Mouse (Mus musculus) forebrain, embryonic 12.5 days (tissue): ENCODE measurements at regions not wholly inside any gene's neighbourhood (a gene's known extent, or its start where the extent isn't known, plus 50 kb on each side); places are given as distances from the start of the nearest gene placed in this dataset.

Source experiments
- ATAC-seq: fragments of 200-750 bp; cut with Nextera tagmentation; 2 replicates; pipeline ENCODE4 v1.8.0; 2017; ENCODE audit warnings: moderate TSS enrichment; ENCODE audit not compliant: low FRiP score
- H3K27ac ChIP-seq: fragments of 300-500 bp; sonication (generic); 2 replicates; pipeline ENCODE4 v1.5.1; 2016; ENCODE audit warnings: mild to moderate bottlenecking
- H3K27me3 ChIP-seq: fragments of 300-500 bp; sonication (generic); 2 replicates; pipeline ENCODE4 v1.6.1; 2016; ENCODE audit warnings: mild to moderate bottlenecking
- H3K36me3 ChIP-seq: fragments of 300-500 bp; sonication (generic); replicated peaks from 2 replicates; pipeline ENCODE4 v1.6.1; 2016; ENCODE audit warnings: mild to moderate bottlenecking
- H3K4me1 ChIP-seq: fragments of 300-500 bp; sonication (generic); 2 replicates; pipeline ENCODE4 v1.6.1; 2016
- H3K4me2 ChIP-seq: fragments of 300-500 bp; sonication (generic); 2 replicates; pipeline ENCODE4 v1.6.1; 2016; ENCODE audit warnings: mild to moderate bottlenecking, moderate library complexity
- H3K4me3 ChIP-seq: fragments of 300-500 bp; sonication (generic); replicated peaks from 2 replicates; pipeline ENCODE4 v1.5.1; 2016; ENCODE audit warnings: mild to moderate bottlenecking
- H3K9ac ChIP-seq: fragments of 300-500 bp; sonication (generic); 2 replicates; pipeline ENCODE4 v1.6.1; 2016; ENCODE audit warnings: mild to moderate bottlenecking
- H3K9me3 ChIP-seq: fragments of 300-500 bp; sonication (generic); 2 replicates; pipeline ENCODE4 v1.6.1; 2016
- WGBS: fragments of 180-500 bp; shearing (Covaris S2); methylation state at CpG from one replicate; pipeline ENCODE4 v1.1.7; 2016; 5-methylcytosine and 5-hydroxymethylcytosine counted together

- peaks cover 4% of the 10 kb centered on the region; the same call in 1 of the 2 replicates for H3K27me3 ChIP-seq
- ATAC-seq, result no peak
- H3K9ac ChIP-seq, result no peak overlapping the region
- H3K4me1 ChIP-seq, result peaks cover 9% of the 10 kb centered on the region
- no peak overlapping the region for H3K27ac ChIP-seq
- no peaks in the 10 kb centered on the region for H3K9me3 ChIP-seq
- no peaks in the 10 kb centered on the region for H3K36me3 ChIP-seq
- no peak overlapping the region for H3K4me3 ChIP-seq
- WGBS, result 92% methylated on average over 5 of the region's 5 CpGs
- H3K4me2 ChIP-seq, result no peak overlapping the region
Measured at GRCm38 (mm10) chr5:119258831-119259230, 411.6 kb upstream of the Tbx3 start.

GRCm38 (mm10) chr5:119265149-119265890 is 405.1 kb upstream of the Tbx3 start:
- H3K36me3 ChIP-seq, result no peaks in the 10 kb centered on the region
- H3K9me3 ChIP-seq, result no peaks in the 10 kb centered on the region; the same call in 1 of the 2 replicates
- WGBS, result 71% methylated on average over 20 of the region's 20 CpGs
- no peaks in the 10 kb centered on the region for H3K27me3 ChIP-seq
- ATAC-seq, result no peak
- no peak overlapping the region for H3K27ac ChIP-seq
- no peak overlapping the region for H3K4me2 ChIP-seq
- no peak overlapping the region for H3K4me3 ChIP-seq
- H3K9ac ChIP-seq, result no peak overlapping the region
- no peaks in the 10 kb centered on the region for H3K4me1 ChIP-seq

- Histone ChIP-seq H3K27ac (no peak overlapping the region), H3K4me1 (no peaks in the 10 kb centered on the region), H3K4me3 (no peak overlapping the region), H3K9me3 (no peaks in the 10 kb centered on the region; the same call in 1 of the 2 replicates), H3K9ac (no peak overlapping the region), H3K4me2 (no peak overlapping the region), H3K36me3 (no peaks in the 10 kb centered on the region), H3K27me3 (no peaks in the 10 kb centered on the region)
- 88% methylated on average over 26 of the region's 26 CpGs for WGBS
- no peak for ATAC-seq
Measured at GRCm38 (mm10) chr5:119271234-119271852, 399.1 kb upstream of the Tbx3 start.

GRCm38 (mm10) chr5:119273203-119273602 is 397.3 kb upstream of the Tbx3 start:
- no peaks in the 10 kb centered on the region for H3K36me3 ChIP-seq
- WGBS, result 87% methylated on average over 7 of the region's 7 CpGs
- no peak overlapping the region for H3K4me3 ChIP-seq
- no peak overlapping the region for H3K4me2 ChIP-seq
- no peak overlapping the region for H3K9ac ChIP-seq
- no peaks in the 10 kb centered on the region for H3K9me3 ChIP-seq
- H3K4me1 ChIP-seq, result no peaks in the 10 kb centered on the region
- H3K27me3 ChIP-seq, result no peaks in the 10 kb centered on the region
- no peak overlapping the region for H3K27ac ChIP-seq
- ATAC-seq, result no peak

- Histone ChIP-seq H3K27me3 (no peaks in the 10 kb centered on the region), H3K9ac (no peak overlapping the region), H3K4me1 (no peaks in the 10 kb centered on the region), H3K27ac (no peak overlapping the region), H3K36me3 (no peaks in the 10 kb centered on the region), H3K9me3 (no peaks in the 10 kb centered on the region), H3K4me3 (no peak overlapping the region), H3K4me2 (no peak overlapping the region)
- ATAC-seq, result no peak
- 86% methylated on average over 3 of the region's 3 CpGs for WGBS
Measured at GRCm38 (mm10) chr5:119273615-119274014, 396.9 kb upstream of the Tbx3 start.

- no peaks in the 10 kb centered on the region for H3K36me3 ChIP-seq
- no peaks in the 10 kb centered on the region for H3K9me3 ChIP-seq
- ATAC-seq, result no peak; the same call in 1 of the 2 replicates
- WGBS, result 75% methylated on average over 7 of the region's 7 CpGs
- H3K4me3 ChIP-seq, result no peak overlapping the region
- no peak overlapping the region for H3K27ac ChIP-seq
- no peaks in the 10 kb centered on the region for H3K27me3 ChIP-seq
- no peak overlapping the region for H3K4me2 ChIP-seq
- H3K4me1 ChIP-seq, result no peaks in the 10 kb centered on the region
- H3K9ac ChIP-seq, result no peak overlapping the region
Measured at GRCm38 (mm10) chr5:119274817-119275494, 395.5 kb upstream of the Tbx3 start.

GRCm38 (mm10) chr5:119280146-119280545 is 390.3 kb upstream of the Tbx3 start:
- no peak overlapping the region for H3K9ac ChIP-seq
- no peaks in the 10 kb centered on the region for H3K27me3 ChIP-seq
- no peaks in the 10 kb centered on the region for H3K36me3 ChIP-seq
- no peaks in the 10 kb centered on the region for H3K9me3 ChIP-seq
- H3K27ac ChIP-seq, result no peak overlapping the region
- no peak for ATAC-seq
- H3K4me2 ChIP-seq, result no peak overlapping the region
- no peak overlapping the region for H3K4me3 ChIP-seq
- 92% methylated on average over 6 of the region's 6 CpGs for WGBS
- no peaks in the 10 kb centered on the region for H3K4me1 ChIP-seq

GRCm38 (mm10) chr5:119289808-119290207 is 380.7 kb upstream of the Tbx3 start:
- Histone ChIP-seq H3K27ac (no peak overlapping the region), H3K9me3 (no peaks in the 10 kb centered on the region; the same call in 1 of the 2 replicates), H3K4me2 (no peak overlapping the region), H3K4me3 (no peak overlapping the region), H3K4me1 (no peaks in the 10 kb centered on the region), H3K9ac (no peak overlapping the region), H3K27me3 (peaks cover 18% of the 10 kb centered on the region), H3K36me3 (no peaks in the 10 kb centered on the region)
- WGBS, result 93% methylated on average over 5 of the region's 5 CpGs
- no peak for ATAC-seq

GRCm38 (mm10) chr5:119292323-119292722 is 378.1 kb upstream of the Tbx3 start:
- Histone ChIP-seq H3K4me3 (no peak overlapping the region), H3K27ac (no peak overlapping the region), H3K9me3 (no peaks in the 10 kb centered on the region; the same call in 1 of the 2 replicates), H3K27me3 (peaks cover 22% of the 10 kb centered on the region; the same call in 1 of the 2 replicates), H3K9ac (no peak overlapping the region), H3K4me2 (no peak overlapping the region), H3K36me3 (no peaks in the 10 kb centered on the region), H3K4me1 (peaks cover 4% of the 10 kb centered on the region; the same call in 1 of the 2 replicates)
- no peak for ATAC-seq
- WGBS, result 83% methylated on average over 9 of the region's 9 CpGs

- Histone ChIP-seq H3K9me3 (no peaks in the 10 kb centered on the region; the same call in 1 of the 2 replicates), H3K9ac (no peak overlapping the region), H3K4me3 (no peak overlapping the region), H3K27ac (no peak overlapping the region), H3K4me1 (peaks cover 4% of the 10 kb centered on the region; the same call in 1 of the 2 replicates), H3K36me3 (no peaks in the 10 kb centered on the region), H3K27me3 (peaks cover 21% of the 10 kb centered on the region), H3K4me2 (no peak overlapping the region)
- WGBS, result 72% methylated on average over 1 of the region's 1 CpGs
- ATAC-seq, result no peak
Measured at GRCm38 (mm10) chr5:119292889-119293288, 377.6 kb upstream of the Tbx3 start.

GRCm38 (mm10) chr5:119299311-119299710 is 371.2 kb upstream of the Tbx3 start:
- H3K27ac ChIP-seq, result no peak overlapping the region
- WGBS, result 82% methylated on average over 3 of the region's 3 CpGs

GRCm38 (mm10) chr5:119300106-119300505 is 370.4 kb upstream of the Tbx3 start:
- no peak for ATAC-seq
- 27% methylated on average over 7 of the region's 7 CpGs for WGBS
- Histone ChIP-seq H3K9ac (no peak overlapping the region), H3K4me3 (no peak overlapping the region), H3K27me3 (peaks cover 44% of the 10 kb centered on the region), H3K4me1 (peaks cover 16% of the 10 kb centered on the region), H3K9me3 (no peaks in the 10 kb centered on the region), H3K4me2 (no peak overlapping the region), H3K36me3 (no peaks in the 10 kb centered on the region), H3K27ac (no peak overlapping the region)

More at GRCm38 (mm10) chr5:119299311-119299710, 371.2 kb upstream of the Tbx3 start:
- Histone ChIP-seq H3K4me2 (no peak overlapping the region), H3K4me1 (peaks cover 16% of the 10 kb centered on the region), H3K27me3 (peaks cover 44% of the 10 kb centered on the region), H3K4me3 (no peak overlapping the region), H3K9me3 (no peaks in the 10 kb centered on the region), H3K9ac (no peak overlapping the region), H3K36me3 (no peaks in the 10 kb centered on the region)
- no peak for ATAC-seq
